Mouse (Mus musculus) thymus, postnatal 0 days (tissue): Measurements from ENCODE around the gene Cnga4. TPM values are rescaled to one million over a fixed set of nuclear protein-coding genes. Genes with fewer than 3 reads are reported as not detected.
A peak's percentile ranks its signal among the peaks of the same experiment; 100 is the strongest.
"Not testable (repeated sequence)": the region's sequence is repeated elsewhere in the genome, so short reads cannot be mapped to it uniquely, and the experiment has no call there.

Source experiments
- DNase-seq: peaks from one replicate; pipeline ENCODE4 v3.0.0-alpha.2; 2015; ENCODE audit warnings: low spot score
- polyA plus RNA-seq: library from polyadenylated mRNA; unstranded; fragments of >200 nt; fragmentation: Nextera tagmentation; extraction: Ambion mirVana; gene quantifications from 2 replicates; pipeline ENCODE4 v1.2.1, GENCODE M21; 2015

Gene Cnga4
- 0.05 TPM in 1 of 2 replicates, not detected in the other for polyA plus RNA-seq

DNA sequence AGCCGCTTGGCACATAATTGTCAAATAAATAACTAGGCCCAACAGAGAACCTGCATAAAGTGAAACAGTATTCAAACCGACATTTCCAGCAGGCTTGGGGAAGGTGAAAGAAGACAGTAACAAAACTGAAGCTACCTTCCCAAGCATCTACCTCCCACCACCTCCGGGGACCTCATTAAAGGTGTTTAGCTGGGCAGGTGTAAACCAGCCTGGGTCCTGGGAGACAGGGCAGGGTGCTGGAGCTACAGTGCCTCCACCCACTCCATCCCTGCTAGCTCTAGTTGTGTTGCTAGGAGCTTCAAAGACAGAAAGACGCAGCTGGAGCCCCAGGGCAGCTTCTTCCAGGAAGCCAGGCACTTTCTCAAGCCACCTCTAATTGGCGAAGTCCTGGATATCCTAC is at the start of gene Cnga4:
TSS of gene Cnga4 (plus strand) at position 301 of the 400 bp plus-strand sequence.
- DNase-seq, result no peak

DNA sequence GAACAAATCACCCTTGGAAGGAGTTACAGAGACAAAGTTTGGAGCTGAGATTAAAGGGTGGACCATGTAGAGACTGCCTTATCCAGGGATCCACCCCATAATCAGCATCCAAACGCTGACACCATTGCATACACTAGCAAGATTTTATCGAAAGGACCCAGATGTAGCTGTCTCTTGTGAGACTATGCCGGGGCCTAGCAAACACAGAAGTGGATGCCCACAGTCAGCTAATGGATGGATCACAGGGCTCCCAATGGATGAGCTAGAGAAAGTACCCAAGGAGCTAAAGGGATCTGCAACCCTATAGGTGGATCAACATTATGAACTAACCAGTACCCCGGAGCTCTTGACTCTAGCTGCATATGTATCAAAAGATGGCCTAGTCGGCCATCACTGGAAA is 48.3 kb upstream of the Cnga4 start:
- not testable (repeated sequence) for DNase-seq

DNA sequence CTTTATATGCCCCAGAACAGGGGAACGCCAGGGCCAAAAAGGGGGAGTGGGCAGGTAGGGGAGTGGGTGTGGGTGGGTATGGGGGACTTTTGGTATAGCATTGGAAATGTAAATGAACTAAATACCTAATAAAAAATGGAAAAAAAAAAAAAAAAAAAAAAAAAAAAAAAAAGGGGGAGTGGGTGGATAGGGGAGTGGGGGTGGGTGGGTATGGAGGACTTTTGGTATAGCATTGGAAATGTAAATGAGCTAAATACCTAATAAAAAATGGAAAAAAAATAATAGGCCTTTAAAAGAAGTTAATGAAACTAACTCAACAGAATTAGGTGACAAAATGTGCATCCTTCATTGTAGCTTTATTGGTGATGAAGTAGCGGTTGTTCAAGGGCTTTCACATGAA is 47.9 kb upstream of the Cnga4 start:
- not testable (repeated sequence) for DNase-seq

DNA sequence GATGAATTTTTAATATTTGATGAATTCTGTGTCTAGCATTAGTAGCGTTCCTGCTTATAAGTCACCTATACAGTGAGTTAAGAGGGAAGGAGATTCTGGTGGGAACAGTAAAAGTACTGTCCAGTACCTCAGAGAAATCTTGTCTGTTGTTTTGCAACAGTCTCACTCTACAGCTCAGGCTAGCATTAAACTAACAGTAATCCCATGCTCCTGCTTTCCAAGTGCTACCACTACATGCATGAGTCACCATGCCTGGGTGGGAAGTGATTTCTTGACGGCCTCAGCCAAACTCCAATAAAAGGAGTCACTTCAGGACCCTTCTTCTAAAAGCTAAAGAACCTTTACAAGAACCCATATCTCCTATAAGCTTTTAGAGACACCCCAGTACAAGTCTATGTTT is 42.7 kb upstream of the Cnga4 start:
- DNase-seq, result no peak

DNA sequence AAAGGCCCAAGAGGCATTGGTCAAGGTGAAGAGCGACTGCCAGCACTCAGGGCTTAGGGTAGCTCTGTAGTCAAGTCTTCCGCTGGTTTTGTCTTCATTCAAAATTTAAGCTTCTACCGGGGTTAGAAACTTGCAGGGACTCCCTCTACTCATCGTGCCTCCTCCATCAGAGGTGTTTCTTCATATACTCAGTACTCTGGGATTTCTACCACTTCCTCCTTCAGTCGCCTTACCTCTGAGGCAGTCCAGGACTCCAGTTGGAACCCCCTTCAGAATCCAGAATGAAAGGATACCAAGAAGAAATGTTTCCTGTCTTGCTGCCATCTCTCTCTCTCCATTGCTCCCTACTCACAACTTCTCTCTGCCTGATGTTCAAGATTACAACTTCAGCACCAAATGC is 37.1 kb upstream of the Cnga4 start:
- no peak for DNase-seq

DNA sequence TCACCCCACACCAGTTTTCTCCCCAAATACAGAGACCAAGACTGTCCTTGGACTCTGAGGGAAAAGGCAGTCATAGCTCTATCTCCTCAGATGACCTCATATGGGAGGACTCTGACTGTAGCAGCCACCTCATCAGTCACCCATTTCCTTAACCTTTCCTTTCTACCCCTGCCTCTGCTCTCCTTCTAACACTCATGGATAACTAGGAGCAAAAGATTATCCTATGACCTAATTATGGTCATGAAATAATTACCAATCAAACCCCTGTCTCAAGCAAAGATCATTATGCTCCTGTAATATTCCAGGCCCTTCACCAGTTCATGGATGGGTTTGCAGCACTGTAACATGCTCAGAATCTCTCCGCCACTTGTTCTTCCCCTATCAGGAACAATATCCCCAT is 36.4 kb upstream of the Cnga4 start, which contains the start of gene Olfr692:
TSS of gene Olfr692 (plus strand) at position 301 of the 400 bp plus-strand sequence.
- no peak for DNase-seq

DNA sequence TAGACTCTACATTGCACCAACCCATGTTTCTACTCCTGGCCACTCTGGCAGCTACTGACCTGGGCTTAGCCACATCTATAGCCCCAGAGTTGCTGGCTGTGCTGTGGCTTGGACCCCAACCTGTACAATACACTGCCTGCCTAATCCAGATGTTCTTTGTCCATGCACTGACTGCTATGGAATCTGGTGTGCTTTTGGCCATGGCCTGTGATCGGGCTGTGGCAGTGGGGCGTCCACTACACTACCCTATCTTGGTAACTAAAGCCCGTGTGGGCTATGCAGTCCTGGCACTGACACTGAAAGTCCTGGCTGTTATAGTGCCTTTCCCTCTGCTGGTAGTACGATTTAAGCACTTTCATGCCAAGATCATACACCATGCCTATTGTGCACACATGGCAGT is 35.8 kb upstream of the Cnga4 start:
- no peak for DNase-seq

DNA sequence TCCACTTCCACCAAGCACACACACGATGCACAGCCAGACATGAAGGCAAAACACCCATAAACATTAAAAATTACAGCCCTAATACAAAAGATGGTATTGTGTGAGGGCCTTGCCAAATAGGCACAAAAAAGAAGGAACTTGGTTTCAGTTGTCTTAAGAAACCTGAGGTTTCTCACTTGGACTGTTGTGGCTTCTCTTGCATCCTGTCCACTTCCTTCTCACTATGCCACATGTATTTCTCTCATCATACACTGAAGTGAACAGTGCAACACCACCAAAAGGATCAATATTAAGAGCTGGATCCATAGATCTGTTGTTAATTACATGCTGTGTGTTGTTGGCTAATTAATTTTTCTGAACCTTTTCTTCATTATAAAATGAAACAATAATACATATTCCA is 31.5 kb upstream of the Cnga4 start:
- DNase-seq, result no peak

DNA sequence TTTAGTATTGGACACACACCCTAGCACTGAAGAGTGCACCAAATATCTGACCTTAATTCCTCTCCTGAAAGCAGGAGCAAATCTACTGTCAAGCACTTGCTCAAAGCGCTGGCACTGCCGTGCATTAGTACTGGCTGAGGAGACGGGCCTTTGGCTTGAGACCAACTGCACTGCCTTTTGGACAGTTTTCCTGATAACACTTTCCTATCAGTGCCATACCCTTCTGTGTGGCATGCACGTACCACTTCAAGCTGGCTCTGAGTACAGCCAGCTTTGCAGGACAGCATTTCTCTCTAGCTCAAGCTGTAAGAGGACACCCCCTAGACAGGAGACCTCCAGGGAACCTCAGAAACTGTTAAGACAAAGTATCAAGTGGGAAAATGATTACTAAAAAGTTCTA is 30.9 kb upstream of the Cnga4 start:
- no peak for DNase-seq

DNA sequence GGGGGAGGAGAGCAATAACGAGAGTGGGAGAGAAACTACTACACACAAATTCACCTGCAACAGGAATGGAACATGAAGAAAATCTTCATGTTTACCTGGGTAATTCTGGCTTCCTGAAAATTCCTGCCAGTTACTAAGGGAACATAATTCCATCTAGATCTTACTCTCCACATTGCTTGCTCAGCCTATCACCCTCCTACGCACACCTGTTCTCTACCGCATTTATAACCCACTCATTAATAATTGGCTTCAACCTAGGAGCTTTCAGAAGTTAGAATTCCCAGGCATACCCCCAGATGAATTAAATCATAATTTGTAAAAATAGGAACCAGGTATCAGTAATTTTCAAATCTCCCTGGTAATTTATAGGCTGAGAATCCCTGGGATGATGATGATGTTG is 30.4 kb upstream of the Cnga4 start:
- DNase-seq, result no peak

DNA sequence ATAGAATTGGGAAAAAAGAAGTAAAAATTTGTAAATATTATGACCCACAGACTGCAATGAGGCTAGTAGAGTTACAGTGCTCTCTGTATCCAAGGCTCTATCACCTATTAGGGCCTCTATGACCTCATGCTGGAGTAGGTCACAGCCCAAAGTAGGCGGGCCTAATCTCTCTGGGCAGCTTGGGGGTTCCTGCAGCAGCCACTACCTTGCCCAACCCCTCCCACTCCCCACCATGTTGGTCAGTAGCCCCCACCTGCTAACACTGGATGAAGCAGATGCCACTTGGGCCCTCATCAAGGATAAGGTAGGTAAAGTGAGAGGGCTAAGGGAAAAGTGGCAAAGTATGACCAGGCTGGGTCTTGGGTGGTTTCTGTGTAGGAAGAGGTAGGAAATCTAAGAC is 29.5 kb upstream of the Cnga4 start, which contains the start of gene Gm5901:
TSS of gene Gm5901 (plus strand) at position 173 of the 400 bp plus-strand sequence.
- DNase-seq, result no peak

DNA sequence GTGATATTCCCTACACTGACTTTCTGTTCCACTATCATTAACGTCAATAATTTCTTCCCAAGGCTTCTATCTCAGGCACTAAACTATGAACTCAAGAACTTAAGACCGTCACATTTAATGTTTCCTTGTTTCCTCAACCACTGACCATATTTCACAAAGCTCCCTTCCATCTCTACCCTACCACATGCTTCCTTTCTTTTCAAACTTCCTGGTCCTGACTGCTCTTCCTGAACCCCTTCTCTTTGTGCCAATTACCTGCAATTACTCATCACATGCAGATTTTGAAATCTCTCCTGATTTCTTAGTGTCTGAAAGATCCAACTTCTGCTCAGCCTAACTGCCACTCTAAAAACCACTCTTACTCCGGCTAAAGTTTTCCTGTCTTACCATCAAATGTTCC is 24.0 kb upstream of the Cnga4 start:
- no peak for DNase-seq

DNA sequence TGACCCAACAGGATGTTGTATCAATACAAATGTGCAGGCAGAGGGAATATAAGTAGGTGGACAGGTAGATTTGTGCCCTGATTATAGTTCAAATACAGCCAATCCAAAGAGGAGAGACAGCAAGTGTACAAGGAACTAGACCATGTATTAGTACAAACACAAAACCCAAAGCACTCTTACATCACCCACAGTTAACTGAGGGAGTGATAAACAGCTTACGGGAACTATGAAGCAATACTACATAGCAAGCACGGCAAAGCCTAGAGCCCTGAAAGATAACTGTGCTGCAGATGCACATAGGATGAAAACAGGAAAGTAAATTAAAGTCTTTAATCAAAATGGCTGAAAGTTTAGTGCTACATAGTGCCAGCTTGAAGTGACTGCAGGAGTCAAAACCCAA is 16.7 kb upstream of the Cnga4 start:
- no peak for DNase-seq

DNA sequence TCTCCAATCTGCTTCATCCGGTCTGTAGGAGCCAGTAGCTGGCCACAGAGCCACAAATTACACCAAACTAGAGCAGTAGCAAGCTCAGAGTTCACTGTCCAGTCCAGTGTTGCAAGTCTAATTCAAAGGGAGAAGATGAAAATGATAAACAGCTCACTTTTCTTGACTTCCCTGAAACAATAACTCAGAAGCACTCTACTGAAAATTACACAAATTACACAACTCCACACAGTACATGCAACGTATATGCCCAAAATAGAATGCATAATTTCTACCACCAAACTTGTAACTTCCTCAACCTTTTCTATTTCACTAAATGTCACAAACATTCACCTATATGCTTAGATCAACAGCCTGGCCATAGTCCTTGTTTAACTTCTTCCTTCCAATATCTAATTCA is 14.1 kb upstream of the Cnga4 start:
- DNase-seq, result no peak

DNA sequence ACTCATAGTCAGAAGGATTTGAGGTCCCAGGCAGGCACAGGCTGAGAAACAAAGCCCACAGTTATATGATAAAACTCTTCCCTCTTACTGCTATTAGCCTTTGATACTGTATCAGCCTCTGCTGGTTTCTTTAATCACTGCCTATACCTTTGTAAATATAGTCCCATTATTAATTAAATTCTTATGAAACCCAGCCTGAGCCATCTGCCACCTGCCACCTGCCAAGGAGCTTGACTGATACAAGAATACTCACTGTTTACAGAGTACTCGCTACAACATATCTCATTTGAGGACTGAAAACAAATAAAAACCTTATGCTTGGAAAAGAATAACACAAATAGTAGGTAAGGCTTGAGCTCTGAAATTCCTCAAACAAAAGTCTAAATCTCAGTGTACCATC is 9.8 kb upstream of the Cnga4 start:
- DNase-seq, result no peak

DNA sequence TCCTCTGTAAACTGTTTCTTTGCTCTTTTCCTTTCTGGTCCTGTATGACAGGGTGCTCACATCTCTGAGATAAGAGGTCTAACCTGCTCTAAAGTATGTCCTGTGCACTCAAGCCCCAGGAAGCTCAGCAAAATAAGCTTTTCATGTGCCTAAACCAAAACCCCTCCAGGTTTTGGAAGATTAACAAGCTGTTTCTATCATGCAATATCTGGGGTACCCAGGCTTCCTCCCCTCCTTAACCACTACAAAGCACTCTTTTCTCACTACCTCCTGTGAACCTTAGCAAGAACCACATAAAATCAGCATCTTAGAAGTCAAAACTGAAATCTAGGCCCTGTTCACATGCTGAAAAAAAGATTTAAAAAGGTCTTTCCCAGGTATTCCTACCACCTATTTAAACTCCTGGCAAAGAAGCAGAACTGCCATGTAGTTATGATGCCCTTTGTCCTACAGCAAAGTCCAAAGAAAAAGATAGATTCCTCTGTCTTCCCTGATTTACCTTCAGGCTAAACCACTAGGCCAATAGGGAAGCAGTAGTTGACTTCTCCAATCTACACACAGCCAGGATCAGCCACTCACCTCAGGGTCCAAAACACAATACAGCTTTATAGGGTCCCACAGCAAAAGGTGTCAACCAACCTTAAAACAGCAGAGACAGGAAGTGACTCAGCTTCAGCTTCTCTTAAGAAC is 9.1 kb upstream of the Cnga4 start:
- DNase-seq, result peak; percentile 28

DNA sequence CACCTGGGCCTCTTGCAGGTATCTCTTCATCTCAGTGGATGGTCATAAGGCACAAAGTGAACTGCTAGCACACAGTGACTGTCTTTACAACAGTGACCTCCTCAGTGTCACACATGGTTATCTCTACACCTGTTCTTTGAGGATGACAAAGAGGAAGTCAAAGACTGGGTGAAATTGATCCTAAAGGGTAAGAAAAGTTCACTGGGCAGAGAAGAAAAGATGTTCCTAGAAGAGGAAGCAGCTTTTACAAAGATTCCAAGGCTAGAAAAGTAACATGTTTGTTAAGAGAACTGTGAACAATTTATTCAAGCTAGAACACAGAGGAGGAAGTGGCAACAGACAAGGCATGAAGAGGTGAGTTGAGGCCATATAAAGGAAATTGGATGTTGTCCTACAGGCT is 8.2 kb upstream of the Cnga4 start:
- DNase-seq, result no peak

DNA sequence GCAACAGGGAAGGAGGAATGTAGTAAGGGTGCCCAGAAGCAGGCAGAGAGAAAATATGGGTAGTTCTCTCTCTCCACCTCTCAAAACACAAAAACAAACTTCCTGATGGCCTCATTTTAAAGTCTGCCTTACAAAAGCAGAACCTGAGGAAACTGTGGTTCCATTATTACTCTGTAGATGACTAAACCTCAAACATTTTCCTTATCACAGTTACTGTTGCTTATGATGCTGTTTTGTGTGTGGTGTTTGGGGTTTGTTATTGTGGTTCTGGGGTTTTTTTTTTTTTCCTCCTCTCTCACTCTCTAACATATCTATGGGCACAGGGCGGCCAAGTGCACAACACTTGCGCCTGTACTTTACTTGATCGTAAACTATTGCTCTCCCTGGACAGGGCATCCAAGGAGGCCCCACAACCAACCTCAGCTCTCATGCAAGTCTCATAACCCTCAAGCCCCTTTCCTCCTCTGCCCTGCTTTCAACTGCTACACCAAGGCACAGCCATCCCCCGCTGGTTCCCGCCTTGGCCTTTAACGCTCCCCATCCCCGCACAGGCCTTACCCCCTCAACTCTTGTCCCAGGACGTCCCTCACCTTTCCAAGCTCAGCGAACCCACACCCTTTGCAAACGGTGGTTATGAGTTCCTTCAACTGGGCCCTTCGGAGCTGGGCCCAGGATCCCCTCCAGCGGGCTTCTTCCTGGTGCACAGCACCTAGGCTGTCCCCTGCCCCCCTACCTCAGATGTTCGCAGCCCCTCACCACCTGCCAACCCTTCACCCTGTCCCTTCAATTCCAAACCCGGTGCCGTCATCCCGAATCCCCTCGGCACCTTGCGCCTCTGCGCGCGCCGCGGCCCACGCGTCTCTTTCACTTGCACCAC is 5.1 kb upstream of the Cnga4 start:
- DNase-seq, result no peak

DNA sequence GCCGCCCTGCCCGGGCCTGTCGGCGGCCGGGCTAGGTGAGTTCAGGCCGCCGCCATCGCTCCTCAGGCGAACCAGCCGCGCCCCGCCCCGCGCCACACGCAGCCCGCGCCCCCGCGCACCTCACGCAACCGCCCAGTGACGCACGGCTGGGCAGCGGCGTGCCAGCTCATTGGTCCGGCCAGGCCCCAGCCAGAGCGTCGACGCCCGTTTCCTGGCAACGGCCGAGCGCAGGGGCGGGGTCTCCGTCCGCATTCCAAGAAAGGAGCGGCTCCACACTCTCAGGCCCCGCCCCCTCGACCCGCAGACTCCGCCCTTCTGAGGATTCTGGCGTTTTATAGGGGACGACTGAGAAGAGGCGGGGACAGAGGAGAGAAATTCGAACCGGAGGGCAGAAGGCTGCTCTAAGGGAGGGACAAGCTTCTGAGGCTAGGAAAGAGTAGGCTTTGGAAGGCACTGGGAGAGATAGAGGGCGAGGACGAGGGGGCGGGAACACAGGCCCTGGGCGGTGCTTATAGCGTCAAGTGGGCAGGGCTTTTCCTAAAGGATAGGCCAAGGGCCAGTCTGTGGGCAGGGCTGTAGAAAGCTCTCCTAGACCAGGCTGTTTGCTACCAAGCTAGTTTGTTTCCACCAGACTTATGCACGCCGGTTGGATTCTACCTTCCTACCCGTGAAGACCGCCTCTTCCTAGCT is 4.3 kb upstream of the Cnga4 start, which contains the start of gene Fam160a2:
TSS of gene Fam160a2 (minus strand) at position 120 of the 690 bp plus-strand sequence.
- peak; percentile 98 for DNase-seq

DNA sequence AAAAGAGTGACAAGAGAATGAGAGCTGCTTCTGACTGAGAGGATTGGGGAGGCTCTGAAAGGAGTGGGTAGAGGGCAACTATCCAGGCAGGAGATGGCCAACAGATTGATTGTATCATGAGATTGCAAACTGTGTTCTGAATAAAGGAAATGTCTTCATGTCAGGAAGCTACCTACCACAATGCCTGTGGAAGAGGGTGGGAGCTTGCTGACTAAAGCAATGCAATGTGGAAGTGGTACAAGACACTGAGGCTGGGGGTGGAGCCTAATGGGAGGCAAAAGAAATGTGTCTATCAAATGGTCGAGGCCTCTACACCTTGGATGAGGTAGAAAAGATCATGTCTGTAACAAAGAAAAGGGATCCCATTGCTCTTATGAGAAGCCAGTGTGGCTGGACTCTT is 2.0 kb downstream of the Cnga4 start:
- no peak for DNase-seq

DNA sequence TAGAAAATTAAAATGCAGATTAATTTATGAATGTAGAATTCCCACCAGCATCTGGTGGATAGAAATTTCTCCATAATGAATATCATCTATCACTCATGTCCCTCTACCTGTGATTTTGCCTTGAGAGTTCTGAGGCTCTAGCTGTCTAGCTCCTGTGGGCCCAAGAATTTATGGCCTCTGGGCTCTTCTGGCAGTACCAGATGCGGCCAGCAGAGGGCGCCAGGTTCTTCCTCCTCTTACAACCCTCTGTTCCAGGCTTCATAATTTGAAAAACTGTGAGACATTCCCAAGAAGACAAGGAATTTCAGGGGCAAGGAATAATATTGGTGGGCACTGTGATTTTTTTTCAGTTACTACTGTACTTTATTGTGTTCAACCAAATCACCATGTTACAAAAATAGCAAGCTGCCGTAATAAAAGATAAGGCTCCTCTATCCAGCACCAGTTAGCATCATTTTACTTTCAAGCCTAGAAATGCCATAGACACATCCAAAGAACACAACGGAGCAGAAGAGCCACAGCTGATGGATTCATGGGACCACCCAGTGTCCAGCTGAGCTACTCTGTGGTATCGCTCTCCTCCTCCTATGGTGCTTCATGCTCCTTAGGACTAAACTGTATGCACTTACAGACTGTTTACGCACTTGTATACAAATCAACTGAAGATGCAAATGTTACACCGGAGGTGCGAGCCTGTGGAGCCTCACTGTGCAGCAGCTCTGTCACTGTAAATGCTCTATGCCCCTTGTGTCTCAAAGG is 7.7 kb downstream of the Cnga4 start:
- peak; percentile 59 for DNase-seq
